Mouse (Mus musculus) testis, adult 2 months (tissue): ENCODE results near the gene Fis1. TPM values are rescaled to one million over a fixed set of nuclear protein-coding genes. Genes with fewer than 3 reads are reported as not detected.

Experiments used
- H3K27ac ChIP-seq: fragments of 200-500 bp; 2 replicates; pipeline ENCODE4 v1.5.1; 2012; ENCODE audit warnings: low read depth, low read length; ENCODE audit not compliant: control insufficient read depth, insufficient read depth
- H3K27me3 ChIP-seq: fragments of 200-500 bp; 2 replicates; pipeline ENCODE4 v1.6.1; 2012; ENCODE audit warnings: mild to moderate bottlenecking, low read length, moderate library complexity; ENCODE audit not compliant: control insufficient read depth, insufficient read depth
- H3K36me3 ChIP-seq: fragments of 200-500 bp; 2 replicates; pipeline ENCODE4 v1.6.1; 2012; ENCODE audit warnings: mild to moderate bottlenecking, low read length; ENCODE audit not compliant: control insufficient read depth, insufficient read depth
- H3K4me1 ChIP-seq: fragments of 200-500 bp; 2 replicates; pipeline ENCODE4 v1.6.1; 2012; ENCODE audit warnings: low read length; ENCODE audit not compliant: control insufficient read depth, insufficient read depth
- H3K4me3 ChIP-seq: fragments of 200-500 bp; 2 replicates; pipeline ENCODE4 v1.5.1; 2012; ENCODE audit warnings: low read depth, mild to moderate bottlenecking, low read length, moderate library complexity, mixed read lengths; ENCODE audit not compliant: control insufficient read depth
- CTCF ChIP-seq: fragments of 200-500 bp; IDR thresholded peaks from 2 replicates; pipeline ENCODE4 v1.5.1; 2012; ENCODE audit warnings: low read depth, mild to moderate bottlenecking, inconsistent platforms, low read length, moderate library complexity; ENCODE audit not compliant: control insufficient read depth, insufficient read depth, insufficient replicate concordance
- POLR2A ChIP-seq: fragments of 200-500 bp; IDR thresholded peaks from 2 replicates; pipeline ENCODE4 v1.6.1; 2012; ENCODE audit warnings: low read depth, mild to moderate bottlenecking, inconsistent platforms, low read length, moderate library complexity; ENCODE audit not compliant: control insufficient read depth
- polyA plus RNA-seq: library from polyadenylated mRNA; depleted of rRNA; stranded (reverse); fragments of >200 nt; gene quantifications from 2 replicates; pipeline ENCODE4 v1.2.3, GENCODE M21; 2012

Gene Fis1
- polyA plus RNA-seq, 1 experiment = 71.3 TPM

- Histone ChIP-seq H3K36me3 (peaks cover 12% of the 10 kb centered on the region), H3K4me1 (peaks cover 10% of the 10 kb centered on the region), H3K27ac (peak overlapping the region; percentile 98), H3K4me3 (peak overlapping the region; percentile 91), H3K27me3 (no peaks in the 10 kb centered on the region)
- TF ChIP-seq POLR2A (peak; percentile 81; the same call in 1 of the 2 replicates), CTCF (no peak)
Measured at GRCm38 (mm10) chr5:136918655-136919472, 34.2 kb upstream of the Fis1 start.

- H3K27ac ChIP-seq = peak overlapping the region; percentile 92
- TF ChIP-seq POLR2A = no peak
- TF ChIP-seq CTCF = no peak
- H3K4me1 ChIP-seq = peaks cover 10% of the 10 kb centered on the region
- H3K27me3 ChIP-seq = no peaks in the 10 kb centered on the region
- peaks cover 14% of the 10 kb centered on the region for H3K36me3 ChIP-seq
- peak overlapping the region; percentile 91 for H3K4me3 ChIP-seq
Measured at GRCm38 (mm10) chr5:136919546-136920301, 33.4 kb upstream of the Fis1 start.

- Histone ChIP-seq H3K36me3 (peaks cover 19% of the 10 kb centered on the region), H3K4me3 (peak overlapping the region; percentile 11), H3K4me1 (peaks cover 10% of the 10 kb centered on the region), H3K27ac (no peak overlapping the region), H3K27me3 (no peaks in the 10 kb centered on the region)
- TF ChIP-seq POLR2A (no peak), CTCF (no peak)
Measured at GRCm38 (mm10) chr5:136922830-136923229, 30.2 kb upstream of the Fis1 start.

DNA sequence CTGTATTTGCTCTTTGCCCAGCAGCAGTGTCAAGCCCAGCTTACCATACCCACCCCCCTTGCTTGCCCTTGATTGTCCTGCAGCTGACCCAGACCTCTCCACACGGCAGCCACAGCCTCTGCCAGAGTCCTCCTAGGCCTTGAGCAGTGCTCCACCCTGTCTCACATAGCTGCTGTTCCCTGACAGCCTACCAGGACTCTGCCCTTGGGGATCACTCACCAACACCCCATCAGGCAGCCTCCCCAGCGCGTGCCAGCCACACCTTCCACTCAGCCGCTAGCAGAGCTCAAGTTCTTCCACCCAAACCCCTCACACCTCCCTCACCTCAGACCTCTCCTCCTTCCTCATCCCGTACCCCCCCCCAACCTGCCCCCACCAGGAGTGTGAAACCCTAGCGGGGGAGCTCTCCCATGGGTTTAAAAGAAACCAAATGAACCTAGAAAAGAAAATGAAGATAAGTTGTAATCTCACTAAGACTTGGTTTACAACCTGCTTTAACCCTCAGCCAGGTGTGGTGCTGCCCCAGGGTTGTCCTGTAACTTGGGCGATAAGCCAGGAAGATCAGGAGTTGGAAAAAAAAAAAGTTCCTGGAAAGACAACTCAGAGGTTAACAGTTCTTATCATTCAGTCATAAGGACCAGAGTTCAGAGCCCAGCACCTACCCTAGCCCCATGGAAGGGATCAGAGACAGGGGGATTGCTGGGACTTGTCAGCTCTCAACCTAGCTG, 29.2 kb upstream of the Fis1 start:
- no peak for TF ChIP-seq CTCF
- TF ChIP-seq POLR2A = no peak
- no peak overlapping the region; the same call in 1 of the 2 replicates for H3K4me3 ChIP-seq
- peaks cover 19% of the 10 kb centered on the region for H3K36me3 ChIP-seq
- H3K4me1 ChIP-seq = peaks cover 10% of the 10 kb centered on the region
- no peaks in the 10 kb centered on the region for H3K27me3 ChIP-seq
- no peak overlapping the region; the same call in 1 of the 2 replicates for H3K27ac ChIP-seq

GRCm38 (mm10) chr5:136929073-136929472, 24.0 kb upstream of the Fis1 start:
- Histone ChIP-seq H3K4me1 (peaks cover 6% of the 10 kb centered on the region), H3K27ac (no peak overlapping the region), H3K36me3 (peaks cover 7% of the 10 kb centered on the region), H3K27me3 (no peaks in the 10 kb centered on the region), H3K4me3 (no peak overlapping the region)
- TF ChIP-seq POLR2A (no peak), CTCF (peak; percentile 55; the same call in 1 of the 2 replicates)

DNA sequence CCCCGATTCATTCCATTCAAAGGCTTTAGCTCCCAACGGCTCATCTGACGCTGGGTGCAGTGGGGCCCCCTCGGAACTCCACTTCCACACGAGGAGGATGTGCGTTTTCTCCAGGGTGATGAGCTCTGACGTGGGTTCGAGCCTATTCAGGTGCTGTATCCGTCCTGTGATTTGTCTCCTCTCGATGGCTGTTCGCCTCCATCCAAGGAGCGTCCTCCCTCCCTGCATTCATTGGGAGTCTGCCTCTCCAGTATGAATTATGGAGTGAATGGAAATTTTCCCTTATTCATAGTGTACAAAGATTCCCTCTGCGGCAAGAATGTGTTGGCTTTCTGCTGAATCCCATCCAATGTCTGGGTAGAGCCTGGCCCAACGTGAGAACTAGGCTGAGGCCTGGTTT, 21.2 kb upstream of the Fis1 start:
- Histone ChIP-seq H3K36me3 (peaks cover 2% of the 10 kb centered on the region), H3K4me3 (no peak overlapping the region), H3K27me3 (no peaks in the 10 kb centered on the region), H3K4me1 (peaks cover 7% of the 10 kb centered on the region), H3K27ac (no peak overlapping the region)
- TF ChIP-seq POLR2A = no peak
- TF ChIP-seq CTCF = no peak
